Mouse (Mus musculus) ES-CJ7 (cell line): ENCODE measurements at regions not wholly inside any gene's neighbourhood (a gene's known extent, or its start where the extent isn't known, plus 50 kb on each side); places are given as distances from the start of the nearest gene placed in this dataset.
A peak's percentile ranks its signal among the peaks of the same experiment; 100 is the strongest.

Source experiments
- DNase-seq: peaks from one replicate; pipeline ENCODE4 v3.0.0; 2011; ENCODE audit warnings: low read depth, low spot score

DNA sequence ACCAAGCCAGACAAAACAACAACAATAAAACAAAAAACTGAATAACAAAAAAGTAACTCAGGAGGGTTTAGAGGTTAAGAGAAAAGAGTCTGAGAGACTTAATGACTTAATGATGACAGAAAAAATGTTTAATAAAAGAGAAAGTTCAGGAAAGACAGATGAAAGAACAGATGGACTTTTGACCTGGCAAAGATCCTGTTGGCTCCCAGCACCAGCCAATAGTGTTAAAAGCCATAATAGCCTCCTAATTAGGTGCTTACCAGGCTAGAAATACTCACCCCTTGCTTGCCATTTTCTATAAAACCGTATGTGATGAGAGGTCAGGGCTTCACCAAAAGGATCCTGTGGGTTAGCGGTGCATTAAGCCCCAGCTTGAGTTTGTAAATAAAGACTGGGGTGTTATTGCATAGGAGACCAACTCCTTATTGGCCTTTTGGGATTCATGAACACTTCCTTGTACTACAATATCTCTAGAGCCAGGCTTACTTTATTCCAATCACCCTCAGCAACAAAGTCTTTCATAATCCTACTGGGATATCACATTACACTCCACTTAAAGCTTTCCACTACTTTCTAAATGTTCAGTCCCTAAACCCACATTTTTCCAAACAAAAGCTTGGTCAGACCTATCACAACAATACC is 282.1 kb upstream of the Rasa1 start:
- no peak for DNase-seq

GRCm38 (mm10) chr13:85557821-85558220 is 268.9 kb upstream of the Rasa1 start:
- DNase-seq: no peak

GRCm38 (mm10) chr13:85556101-85556853 is 267.3 kb upstream of the Rasa1 start:
- DNase-seq: peak; percentile 55

DNA sequence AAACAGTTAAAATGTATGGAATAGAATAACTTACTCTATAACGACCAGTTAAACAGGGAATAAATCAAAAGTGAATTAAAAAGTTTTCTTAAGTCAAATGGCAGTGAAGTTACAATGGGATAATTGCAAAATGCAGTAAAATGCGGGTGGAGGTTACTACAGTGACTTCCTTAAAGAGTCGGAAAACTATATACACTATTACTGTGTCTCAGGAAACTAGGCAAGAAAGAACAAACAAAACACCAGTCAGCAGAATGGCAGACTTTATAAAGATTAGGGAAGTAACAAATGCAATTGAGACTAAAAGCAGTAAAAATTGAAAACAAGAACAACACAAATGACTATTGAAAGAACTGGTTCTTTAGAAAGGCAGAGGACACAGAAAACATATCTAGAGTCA is 264.1 kb upstream of the Rasa1 start:
- no peak for DNase-seq

DNA sequence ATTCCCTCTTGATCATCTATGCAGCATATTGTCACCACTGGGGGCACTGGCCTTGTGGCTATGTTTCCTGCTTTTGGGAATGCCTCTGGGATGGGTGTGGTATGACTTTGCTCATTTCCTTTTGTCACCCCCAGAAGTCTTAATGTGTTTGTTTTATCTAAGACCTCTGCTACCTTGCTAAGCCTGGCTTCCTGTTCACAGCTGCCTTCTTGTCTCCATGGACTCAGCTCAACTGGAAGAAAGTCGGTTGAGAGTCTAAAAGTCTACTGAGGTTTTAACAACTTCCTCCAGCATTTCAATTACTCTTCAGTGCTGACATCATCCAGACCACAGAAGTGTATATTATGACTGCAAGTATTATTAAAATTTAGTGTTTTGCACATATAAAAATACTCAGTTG is 220.7 kb upstream of the Rasa1 start:
- DNase-seq: peak; percentile 14

DNA sequence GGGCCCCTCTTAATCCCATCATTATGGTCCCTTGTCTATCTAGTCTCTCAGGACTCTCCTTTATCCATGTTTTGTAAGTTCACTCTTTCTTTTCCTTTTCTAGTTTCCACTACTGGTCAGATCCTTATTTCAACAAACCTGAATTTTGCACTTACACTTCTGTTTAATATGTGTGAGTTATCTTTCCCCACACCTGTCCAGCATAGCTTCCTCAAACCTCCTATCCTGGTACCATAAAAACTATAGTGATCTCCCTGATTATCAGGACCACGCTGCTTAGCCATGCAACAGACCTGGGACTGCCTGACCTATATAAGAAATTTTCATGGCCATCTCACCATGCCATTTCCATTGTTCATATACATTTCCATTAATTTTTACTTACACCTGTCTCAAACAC is 219.6 kb upstream of the Rasa1 start:
- DNase-seq: no peak

DNA sequence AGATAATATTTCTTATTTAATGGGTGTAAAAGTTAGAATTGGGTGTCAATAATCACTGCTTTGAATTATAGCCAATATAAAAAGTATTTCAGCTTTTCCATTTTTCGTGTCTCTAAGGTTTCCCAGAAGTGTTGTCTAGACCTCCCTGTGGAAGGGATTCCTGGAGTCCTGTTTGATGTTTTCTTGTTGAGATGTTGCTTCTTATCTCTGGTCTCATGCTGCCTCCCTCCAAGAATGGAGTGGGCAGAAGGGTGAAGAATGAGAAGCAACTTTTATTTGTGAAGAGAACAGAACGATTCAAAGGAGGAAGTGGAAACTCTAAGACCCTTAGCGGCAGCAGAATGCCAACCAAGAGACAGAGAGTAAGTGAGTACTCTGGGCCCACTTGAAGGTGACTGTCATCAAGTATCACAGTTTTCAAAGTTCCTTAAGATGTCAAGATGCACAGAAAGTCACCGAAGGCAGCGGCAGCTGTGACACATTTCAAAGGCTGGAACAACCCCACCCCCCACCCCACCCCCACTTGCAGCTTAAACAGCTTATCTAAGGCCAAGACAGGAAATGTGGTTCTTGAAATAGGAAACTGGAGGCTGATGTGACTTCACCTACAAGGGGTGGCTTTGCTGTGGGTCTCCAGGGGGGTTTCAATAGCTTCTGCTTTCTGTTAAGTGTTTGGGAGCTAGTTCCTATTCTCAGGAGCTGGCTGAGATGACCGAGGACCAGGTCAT is 218.6 kb upstream of the Rasa1 start:
- no peak for DNase-seq

- no peak for DNase-seq
These were observed 217.9 kb upstream of the Rasa1 start for GRCm38 (mm10) chr13:85506875-85507274.

- no peak for DNase-seq
These were observed 217.1 kb upstream of the Rasa1 start for GRCm38 (mm10) chr13:85506030-85506429.

DNA sequence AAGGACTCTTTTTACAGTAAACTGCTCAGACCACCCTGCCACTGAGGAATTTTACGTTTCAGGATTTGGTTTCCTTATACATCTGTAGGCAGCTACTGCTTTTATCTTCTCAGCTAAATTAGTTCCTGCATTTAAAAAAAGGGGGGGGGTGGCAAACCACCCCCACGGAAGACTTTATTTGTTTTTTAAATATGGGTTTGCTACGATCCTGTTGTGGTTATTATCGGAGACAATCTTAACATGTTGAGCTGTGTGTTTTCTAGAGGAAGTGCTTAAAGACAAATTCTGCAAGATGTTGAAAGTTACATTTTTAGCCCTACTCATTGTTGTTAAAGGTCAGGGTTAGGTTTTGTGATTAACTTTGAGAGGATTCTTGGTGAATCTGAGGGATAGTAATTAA is 216.1 kb upstream of the Rasa1 start:
- no peak for DNase-seq

- DNase-seq: no peak
These were observed 215.1 kb upstream of the Rasa1 start for GRCm38 (mm10) chr13:85504001-85504400.

DNA sequence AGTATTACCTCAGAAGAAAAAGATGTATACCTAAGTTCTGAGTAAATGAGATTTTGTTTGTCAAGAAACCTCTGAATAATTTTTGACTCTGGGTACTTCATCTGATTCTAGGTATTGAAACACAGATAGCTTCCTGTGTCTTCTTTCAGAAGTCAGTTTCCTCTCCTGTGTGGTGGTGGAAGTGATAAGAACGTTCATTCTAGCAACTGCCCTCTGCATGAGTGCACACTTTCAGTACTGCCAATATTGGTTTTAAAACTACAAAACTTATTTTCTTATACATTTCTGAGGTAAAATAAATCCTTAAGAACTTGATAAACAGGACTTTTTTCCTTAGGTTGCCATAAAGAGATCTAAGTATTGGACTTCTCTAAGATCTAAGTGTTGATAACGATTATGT is 209.8 kb upstream of the Rasa1 start:
- DNase-seq: no peak

DNA sequence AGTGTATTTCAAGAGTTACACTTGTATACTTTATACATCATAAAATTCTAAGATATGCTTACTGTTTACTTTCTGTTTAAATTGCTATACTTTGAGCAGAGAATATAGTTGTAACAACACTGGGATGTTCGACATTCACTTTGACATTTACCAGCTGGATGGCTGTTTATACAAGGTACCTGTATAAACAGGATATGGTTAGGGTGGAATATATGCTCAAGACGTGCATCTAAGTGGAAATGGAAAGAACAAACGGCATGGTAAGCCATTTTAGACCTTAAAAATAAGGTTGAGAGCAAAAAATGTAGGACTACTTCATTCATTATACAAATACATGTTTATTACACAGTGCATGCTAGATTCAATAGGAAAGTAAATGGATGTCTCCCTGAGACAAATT is 195.9 kb upstream of the Rasa1 start:
- DNase-seq: no peak

DNA sequence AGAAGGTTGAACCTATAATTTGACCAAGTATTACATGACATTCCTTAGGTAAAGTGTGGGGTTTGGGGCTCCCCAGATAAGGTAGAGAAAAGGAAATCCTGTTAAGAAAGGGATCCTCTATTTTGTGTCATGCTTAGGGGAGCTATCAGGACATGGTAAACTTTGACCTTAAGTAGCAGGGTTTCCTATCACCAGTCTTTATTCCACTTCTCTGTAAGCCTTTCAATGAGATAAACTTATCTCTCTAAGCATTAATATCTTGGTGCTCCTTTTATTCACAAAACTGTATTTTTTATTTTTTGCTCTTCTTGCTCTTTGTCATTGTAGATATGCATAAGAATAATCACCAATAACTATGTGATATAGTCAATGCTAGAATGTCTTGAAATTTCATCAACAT is 194.4 kb upstream of the Rasa1 start:
- no peak for DNase-seq

DNA sequence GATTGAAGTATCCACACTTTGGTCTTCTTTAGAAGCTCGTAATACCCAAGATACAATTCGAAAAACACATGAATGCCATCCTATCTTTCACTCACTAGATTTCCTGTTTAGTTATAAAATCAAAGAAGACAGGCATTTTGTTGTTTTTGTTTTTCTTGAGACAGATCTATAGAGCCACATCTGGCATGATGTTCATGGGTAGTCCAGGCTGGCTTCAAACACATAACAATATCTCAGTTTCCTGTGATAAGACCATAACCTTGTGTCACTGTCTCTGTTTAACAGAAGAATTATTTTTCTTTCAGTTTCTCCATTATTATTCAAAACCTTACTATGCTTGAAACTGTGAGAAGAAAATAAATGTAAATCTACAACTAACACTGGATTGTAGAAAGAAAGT is 190.5 kb upstream of the Rasa1 start:
- DNase-seq: no peak

GRCm38 (mm10) chr13:85476274-85476846 is 187.4 kb upstream of the Rasa1 start:
- no peak for DNase-seq

DNA sequence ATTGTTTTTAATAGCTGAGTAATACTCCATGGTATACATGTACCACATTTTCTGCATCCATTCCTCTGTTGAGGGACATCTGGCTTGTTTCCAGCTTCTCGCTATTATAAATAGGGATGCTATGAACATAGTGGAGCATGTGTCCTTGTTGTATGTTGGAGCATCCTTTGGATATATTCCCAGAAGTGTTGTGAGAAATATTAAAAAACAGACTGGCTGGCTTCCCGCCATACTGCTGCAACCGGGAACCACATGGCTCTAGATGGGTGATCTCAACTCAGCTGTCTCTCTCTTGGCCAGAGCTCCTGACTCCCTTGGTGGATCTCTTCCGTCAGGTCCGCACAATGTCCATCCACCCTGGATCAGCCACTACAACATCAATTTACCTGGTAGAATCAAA is 182.4 kb upstream of the Rasa1 start:
- no peak for DNase-seq

DNA sequence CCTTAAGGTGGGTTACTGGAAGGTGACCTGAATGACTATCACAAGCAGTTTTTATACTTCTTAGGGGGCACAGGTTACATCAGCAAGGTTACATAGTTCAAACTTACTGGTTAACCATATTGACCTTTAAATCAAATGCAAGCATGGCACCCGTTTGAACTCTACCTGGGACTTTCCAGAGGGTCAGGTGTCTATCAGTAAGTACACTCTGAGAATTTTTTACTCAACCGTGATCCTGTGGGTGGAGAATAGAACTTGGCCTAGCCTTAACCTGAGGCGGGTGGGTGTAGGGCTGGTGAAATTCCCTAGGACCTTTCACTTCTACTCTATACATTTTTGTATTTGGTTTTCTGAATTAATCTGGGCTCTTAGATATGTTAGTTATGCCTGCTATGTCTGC is 170.5 kb upstream of the Rasa1 start:
- DNase-seq: no peak

- DNase-seq: no peak
These were observed 169.7 kb upstream of the Rasa1 start for GRCm38 (mm10) chr13:85458611-85459010.

- no peak for DNase-seq
These were observed 150.7 kb upstream of the Rasa1 start for GRCm38 (mm10) chr13:85439581-85439980.

DNA sequence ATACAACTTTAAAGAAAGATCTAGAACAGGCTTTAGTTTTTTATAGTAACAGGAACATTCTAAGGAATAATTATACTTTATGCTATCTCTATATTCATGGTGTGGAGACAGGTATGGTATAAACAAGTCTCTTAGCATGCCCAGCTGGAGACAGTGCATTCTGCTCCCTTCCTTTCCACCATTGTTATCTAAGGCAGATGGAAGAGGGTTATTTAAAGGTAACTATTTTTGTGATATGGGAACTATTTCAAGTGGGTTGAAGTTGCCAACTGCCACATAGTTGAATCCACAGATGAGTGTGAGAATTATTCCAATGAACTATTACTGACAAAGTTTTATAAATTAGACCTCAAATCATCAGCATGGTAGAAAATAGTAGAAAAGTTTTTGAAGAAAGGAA is 148.9 kb upstream of the Rasa1 start:
- no peak for DNase-seq

DNA sequence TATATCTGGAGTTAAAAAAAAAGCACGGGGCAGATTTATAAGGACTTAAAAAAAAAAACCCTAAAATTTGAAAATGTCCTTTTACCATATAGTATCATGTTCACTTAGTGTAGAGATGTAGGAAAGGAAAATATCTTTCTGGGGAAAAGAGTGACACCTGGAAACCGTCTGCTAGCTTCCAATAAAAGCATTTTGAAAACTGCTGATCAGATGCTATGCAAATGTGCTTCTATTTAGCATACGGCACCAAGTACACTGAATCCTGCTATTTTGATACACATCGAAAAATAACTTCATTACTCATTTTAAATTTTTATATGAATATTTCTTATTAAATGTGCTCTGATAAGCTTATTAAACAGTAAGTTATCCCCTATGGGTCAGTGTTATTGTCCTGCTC is 148.1 kb upstream of the Rasa1 start:
- DNase-seq: no peak

DNA sequence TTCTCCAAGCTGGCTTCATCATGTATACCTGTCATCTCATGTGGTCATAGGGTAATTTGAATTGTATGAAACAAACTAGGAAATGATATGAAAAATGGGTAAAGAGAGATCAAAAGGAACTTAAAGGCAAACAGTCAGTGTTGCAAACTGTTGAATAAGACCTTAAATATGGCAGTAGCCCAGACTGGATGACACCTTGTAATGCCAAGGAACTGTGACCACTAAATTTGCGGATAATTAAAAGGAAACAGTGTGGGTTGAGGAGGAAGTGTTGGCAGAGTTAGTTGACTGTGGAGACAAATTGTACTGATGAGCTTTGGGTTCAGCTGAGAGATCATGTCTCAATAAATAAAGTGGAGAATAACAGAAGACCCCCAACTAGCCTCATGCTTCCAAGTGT is 147.3 kb upstream of the Rasa1 start:
- DNase-seq: no peak
